Mouse (Mus musculus) thymus, postnatal 14 days (tissue): ENCODE results near the gene Rpl23a.

Experiments used
- DNase-seq: peaks from one replicate; pipeline ENCODE4 v3.0.0; 2021

Gene Rpl23a

DNA sequence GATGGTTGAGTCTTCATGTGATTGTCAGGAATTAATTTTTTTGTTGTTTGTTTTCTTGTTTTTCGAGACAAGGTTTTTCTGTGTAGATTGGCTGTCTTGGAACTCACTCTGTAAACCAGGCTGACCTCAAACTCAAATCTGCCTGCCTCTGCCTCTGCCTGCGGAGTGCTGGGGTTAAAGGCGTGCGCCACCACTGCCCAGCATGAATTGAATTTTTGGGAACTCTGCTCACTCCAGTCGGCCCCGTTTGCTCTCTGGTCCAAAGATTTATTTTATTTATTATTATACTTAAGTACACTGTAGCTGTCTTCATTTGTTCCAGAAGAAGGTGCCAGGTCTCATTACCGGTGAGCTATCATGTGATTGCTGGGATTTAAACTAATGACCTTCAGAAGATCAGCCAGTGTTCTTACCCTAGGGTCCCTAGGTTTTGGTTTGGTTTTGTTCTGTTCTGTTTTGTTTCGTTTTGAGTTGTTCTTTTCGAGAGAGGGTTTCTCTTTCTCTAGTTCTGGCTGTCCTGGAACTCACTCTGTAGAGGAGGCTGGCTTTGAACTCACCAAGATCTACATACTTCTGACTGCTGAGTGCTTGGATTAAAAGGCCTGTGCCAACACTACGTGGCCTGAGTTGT lies 615 bp upstream of the Rpl23a start:
- DNase-seq: no peak

DNA sequence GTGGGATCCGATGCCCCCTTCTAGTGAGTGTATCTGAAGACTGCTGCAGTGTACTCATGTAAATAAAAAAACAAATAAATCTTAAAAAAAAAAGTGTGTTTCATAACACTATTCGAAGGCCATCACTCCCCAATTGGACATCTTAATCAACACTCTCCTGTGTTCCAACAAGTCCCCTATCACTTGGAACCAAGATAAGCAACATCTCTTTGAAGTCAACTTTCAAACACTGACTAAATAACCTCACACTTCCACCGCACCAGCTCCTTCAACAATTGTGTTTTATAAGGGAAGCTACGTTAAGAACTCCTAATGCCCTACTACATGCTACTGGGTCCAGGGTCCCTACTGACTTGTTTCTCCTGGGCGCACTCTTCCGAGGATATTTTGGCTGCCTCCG lies 934 bp downstream of the Rpl23a start:
- no peak for DNase-seq

- DNase-seq: no peak
Measured at GRCm38 (mm10) chr11:78181830-78182357, 1.5 kb downstream of the Rpl23a start.

DNA sequence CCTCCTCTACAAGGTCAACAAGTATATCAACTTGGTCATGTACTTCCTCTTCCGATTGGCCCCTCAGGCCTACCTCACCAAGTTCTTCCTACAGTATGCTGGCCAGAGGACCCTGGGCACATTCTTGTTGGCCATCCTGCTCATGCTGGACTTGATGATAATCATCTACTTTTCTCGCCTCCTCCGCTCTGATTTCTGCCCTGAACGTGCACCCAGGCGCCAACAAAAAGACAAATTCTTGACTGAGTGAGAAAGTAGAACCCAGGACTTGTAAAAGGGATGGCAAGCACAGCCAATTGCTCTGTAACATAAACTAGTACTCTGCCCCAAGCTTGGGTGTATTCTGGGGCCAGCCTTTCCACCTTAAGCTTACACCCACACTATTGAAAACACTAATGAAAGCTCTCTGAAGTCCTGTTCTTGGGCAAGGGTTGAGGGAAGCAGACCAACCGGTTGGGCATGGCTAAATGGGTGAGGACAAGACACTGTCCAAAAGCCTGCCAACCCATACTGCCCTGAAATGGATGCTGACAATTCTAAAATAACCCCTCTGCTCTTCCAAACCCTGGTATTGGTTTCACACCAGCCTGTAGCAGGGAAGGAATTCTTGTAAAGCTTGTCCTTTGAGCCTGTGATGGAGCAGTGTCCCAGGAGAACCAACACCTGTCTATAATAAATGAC lies 3.2 kb downstream of the Rpl23a start:
- no peak for DNase-seq

DNA sequence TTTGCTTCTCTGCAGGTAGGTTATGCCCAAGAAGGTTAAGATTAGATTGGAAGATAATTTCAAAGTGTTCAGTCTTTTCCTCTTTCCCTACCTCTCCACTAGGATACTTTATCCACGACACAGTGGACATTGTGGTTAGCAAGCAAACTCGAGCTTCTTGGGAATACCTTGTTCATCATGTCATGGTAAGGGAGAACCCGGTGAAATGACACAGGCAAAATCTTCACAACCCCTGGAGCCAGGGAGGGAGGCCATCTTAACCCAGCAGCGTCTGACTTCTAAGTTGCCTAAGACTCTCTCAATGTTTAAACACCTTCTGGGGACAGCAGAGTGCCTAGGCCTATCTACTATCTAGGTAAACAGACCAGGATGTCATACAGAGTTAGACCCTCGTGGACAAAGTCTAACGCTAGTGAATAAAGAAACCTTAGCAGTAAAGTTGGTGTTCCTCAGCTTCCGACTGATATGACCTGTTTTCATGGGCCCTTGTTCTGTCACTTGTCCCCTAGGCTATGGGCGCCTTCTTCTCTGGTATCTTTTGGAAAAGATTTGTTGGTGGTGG lies 3.9 kb downstream of the Rpl23a start:
- no peak for DNase-seq

- DNase-seq: peak; percentile 50
Measured at GRCm38 (mm10) chr11:78178859-78179437, 4.4 kb downstream of the Rpl23a start.

GRCm38 (mm10) chr11:78177903-78178858 lies 5.2 kb downstream of the Rpl23a start:
- peak; percentile 94 for DNase-seq

- peak; percentile 32 for DNase-seq
Measured at GRCm38 (mm10) chr11:78177437-78177836, 5.9 kb downstream of the Rpl23a start.

DNA sequence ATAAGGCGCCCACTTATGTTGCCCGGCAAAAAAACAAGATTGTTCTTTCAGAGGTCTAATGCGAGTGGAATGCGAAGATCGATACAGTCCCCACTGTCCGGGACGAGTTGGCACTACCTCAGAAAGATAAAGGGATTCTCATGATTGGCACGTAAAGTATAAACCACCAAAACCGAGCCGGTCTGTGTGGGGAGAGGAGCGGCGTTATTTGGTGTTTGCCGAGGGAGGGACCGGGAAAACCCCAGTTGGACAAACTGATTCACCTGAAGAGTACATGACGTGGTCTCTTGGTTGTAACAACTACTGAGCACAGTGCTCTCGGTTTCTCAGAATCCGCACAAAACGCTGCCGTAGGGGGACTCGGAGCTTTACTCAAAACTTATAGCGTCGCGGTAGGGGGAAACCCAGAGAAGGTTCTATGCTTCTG lies 6.5 kb downstream of the Rpl23a start:
- peak; percentile 38 for DNase-seq

DNA sequence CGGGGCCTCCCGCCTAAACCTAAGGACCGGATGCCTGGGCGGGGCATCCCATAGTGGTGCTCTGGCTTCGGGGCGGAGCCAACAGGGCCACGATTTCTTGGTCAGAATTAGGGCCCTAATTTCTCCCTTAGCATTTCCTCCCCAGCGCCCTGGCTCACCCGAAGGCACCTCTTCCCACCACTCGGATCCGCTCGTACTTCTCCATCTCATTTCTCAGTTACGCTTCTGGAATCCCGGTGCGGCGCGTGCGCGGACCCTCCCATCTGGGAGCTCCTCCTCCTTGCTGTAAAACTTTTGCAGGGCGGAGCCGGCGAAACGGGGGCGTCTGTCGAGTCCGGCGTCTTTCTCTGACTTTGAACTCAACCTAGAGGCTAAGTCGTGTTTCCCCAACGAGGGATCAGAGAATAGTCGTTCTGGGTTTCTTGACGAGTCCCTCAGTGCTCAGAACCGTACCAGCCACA lies 7.0 kb downstream of the Rpl23a start, which contains the start of the genes Nek8 and Tlcd1:
Gene Nek8, minus strand, starts transcription at position 274 of the 461 bp plus-strand sequence.
Gene Tlcd1, plus strand, starts transcription at position 310 of the 461 bp plus-strand sequence.
- DNase-seq: peak; percentile 96

DNA sequence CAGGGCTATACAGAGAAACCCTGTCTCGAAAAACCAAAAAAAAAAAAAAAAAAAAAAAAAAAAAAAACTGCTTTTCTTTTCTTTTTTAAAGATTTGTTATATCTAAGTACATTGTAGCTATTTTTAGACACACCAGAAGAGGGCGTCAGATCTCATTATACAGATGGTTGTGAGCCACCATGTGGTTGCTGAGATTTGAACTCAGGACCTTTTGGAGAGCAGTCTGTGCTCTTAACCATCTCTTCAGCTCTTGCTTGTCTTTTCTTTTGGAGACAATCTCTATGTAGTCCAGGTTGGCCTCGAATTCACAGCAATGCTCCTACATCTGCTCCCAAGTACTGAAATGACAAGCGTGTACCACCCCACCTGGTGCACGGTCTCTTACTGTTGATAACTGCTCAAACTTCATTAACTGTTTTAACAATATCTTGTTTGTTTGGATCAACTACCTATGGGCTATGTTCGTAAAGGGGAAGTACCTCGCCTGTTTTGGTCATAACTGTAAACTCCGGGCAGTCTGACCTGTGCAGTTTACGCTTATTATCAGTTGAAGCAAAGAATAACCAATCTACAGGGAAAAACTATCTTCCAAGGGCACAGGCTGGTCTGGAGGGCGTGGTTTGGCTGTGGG lies 7.5 kb downstream of the Rpl23a start:
- DNase-seq: no peak

- no peak for DNase-seq
Measured at GRCm38 (mm10) chr11:78174506-78174905, 8.9 kb downstream of the Rpl23a start.

- DNase-seq: no peak
Measured at GRCm38 (mm10) chr11:78172748-78173383, 10.5 kb downstream of the Rpl23a start.

DNA sequence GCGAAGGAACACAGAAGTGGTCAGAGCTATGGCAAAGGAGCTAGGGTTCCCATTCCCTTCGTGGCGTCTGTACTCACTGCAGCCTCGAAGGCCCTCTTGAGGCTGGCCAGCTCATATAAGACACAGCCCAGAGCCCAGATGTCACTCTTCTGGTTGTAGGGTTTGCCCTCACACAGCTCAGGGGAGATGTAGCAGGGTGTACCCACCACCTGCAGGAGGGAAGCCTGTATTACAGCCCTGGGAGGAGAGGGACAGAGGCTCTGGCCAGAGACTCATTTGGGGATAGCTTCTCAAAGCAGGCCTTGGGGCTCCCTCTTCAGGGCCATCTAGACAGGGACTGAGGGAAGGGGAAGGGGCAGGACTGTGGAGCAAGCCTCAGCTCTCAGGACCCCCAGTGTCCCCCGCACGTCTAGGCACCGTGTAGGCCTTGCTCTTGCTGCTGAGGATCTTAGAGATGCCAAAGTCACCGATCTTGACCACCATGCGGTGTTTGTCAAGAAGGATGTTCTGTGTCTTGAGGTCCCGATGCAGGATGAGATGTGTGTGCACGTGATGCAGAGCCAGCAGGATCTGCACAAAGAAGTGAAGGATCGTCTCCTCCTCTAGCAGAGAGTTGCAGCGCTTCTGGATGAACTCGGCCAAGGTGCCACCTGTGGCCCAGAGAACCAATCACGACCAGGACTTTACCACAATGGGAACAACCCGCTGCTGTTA lies 11.2 kb downstream of the Rpl23a start:
- DNase-seq: no peak

DNA sequence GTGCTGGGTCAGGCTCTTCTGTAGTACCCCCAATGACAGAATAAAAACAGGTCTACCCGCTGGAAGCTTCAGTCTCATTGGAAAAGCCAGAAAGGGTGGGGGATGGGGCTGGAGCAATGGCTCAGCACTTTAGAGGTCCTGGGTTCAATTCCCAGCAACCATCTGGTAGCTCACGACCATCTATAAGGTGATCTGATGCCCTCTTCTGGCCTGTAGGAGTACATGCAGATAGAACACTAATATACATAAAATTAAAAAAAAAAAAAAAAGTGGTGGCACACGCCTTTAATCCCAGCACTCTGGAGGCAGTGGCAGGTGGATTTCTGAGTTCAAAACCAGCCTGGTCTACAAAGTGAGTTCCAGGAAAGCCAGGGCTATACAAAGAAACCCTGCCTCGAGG lies 12.1 kb downstream of the Rpl23a start:
- DNase-seq: no peak

DNA sequence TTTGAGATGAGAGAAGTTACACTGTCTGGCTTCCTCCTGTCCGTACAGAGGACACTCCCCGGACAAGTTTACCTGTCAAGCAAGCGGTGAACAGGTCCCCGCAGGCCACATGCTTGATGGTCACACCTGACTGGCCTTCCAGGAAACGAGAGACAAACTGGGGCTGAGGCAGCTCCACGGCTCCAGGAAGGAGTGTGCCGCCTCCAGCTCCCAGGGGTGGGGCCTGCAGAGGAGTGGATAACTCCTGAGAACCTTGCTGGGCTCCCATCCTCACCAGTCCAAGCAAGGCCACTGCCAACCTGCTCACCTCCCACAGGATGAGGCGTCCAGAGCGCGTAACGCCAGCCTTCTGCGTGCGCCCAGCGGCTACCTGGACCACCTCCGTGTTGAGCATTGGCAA lies 13.1 kb downstream of the Rpl23a start:
- DNase-seq: no peak

DNA sequence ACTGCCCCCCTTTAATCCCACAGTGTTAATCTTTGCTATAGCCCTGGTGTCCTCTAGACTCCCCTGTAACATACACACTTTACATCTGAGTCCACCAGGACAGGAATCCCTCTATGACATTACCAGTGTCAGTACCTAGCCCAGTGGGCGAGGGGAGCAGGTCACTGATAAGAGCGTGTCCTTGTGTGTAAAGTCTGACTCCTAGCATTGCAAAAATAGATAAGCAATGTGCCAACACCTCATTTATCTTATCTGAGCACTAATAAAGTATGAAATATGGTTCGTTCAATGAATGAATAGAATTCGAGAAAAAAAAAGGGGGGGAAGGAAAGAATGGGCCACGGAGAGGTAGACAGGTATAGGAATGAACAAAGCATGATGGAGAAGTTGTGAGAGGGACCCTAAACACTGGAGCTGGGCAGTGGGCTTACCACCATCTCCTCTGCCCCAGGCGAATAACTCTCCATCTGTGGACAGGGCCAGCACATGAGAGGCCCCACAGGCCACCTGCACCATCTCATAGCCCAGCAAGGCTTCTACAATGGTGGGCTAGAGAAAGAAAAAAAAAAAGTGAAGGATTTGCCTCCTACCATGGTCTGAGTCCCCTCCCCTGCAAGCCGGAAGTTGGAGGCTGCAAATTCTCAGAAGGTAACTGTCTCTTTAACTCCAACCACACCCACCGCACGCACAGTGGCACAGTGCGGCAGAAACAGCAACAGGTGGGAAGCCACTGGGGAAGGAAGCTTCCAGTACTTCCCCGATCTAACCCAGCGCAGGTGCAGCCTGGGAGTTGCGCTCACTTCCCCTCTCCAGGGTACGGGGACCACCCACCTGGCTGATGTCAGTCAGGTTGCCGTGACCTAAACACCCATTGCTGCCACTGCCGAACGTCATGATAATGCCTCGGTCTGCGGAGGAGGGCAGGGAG lies 14.6 kb downstream of the Rpl23a start:
- peak; percentile 87 for DNase-seq

DNA sequence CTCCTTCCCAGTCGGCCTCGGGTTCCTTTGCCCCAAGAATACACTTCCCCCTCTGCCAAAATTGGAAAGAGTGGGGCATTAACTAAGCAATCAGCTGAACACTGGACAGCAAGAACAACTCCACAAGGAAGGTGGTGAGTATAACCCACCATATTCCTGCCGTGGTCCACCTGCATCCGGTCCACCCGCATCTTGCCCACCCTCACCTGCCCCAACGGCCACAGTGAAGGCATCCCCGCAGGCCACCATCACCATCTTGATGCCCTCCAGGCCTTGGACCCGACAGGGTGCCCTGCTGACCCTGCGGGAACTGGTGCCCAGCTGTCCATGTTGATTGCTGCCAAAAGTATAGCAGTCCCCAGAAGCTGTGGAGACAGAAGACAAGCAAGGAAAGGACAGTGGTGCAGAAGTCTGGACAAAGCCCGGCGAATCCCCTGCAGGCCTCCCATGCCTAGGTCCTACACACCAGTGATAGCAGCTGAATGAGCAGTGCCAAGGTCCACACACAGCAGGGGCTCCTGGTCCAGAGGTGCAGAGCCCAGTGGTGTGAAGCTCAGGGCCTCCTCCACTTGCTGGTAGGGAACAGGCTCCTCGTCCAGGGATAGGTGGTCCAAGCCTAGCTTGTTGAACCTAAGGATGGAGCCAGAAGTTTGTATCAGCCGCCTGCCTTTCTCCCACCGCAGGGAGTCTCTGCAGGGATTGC lies 16.0 kb downstream of the Rpl23a start:
- no peak for DNase-seq

- no peak for DNase-seq
Measured at GRCm38 (mm10) chr11:78166640-78167039, 16.7 kb downstream of the Rpl23a start.
